Mouse (Mus musculus) C2C12 (cell line): ENCODE measurements around the gene Cdyl2.

Source experiments
- CEBPB ChIP-seq: IDR thresholded peaks from one replicate; pipeline ENCODE4 v1.6.1; 2011; ENCODE audit warnings: low read depth, mild to moderate bottlenecking, control low read depth, moderate library complexity
- CTCF ChIP-seq: IDR thresholded peaks from one replicate; pipeline ENCODE4 v1.5.1; 2011; ENCODE audit not compliant: control insufficient read depth, insufficient read depth, insufficient read length
- FOSL1 ChIP-seq: IDR thresholded peaks from one replicate; pipeline ENCODE4 v1.8.0; 2011; ENCODE audit warnings: mild to moderate bottlenecking, low read length; ENCODE audit not compliant: poor library complexity, insufficient read depth, severe bottlenecking
- MAX ChIP-seq: IDR thresholded peaks from one replicate; pipeline ENCODE4 v1.6.1; 2011; ENCODE audit warnings: mild to moderate bottlenecking, control low read depth
- MYOG ChIP-seq: IDR thresholded peaks from one replicate; pipeline ENCODE4 v1.6.1; 2011; ENCODE audit not compliant: control insufficient read depth, insufficient read length; ENCODE audit errors: extremely low read depth
- USF1 ChIP-seq: IDR thresholded peaks from one replicate; pipeline ENCODE4 v1.6.1; 2011; ENCODE audit warnings: low read depth, mild to moderate bottlenecking, control low read depth, moderate library complexity

DNA sequence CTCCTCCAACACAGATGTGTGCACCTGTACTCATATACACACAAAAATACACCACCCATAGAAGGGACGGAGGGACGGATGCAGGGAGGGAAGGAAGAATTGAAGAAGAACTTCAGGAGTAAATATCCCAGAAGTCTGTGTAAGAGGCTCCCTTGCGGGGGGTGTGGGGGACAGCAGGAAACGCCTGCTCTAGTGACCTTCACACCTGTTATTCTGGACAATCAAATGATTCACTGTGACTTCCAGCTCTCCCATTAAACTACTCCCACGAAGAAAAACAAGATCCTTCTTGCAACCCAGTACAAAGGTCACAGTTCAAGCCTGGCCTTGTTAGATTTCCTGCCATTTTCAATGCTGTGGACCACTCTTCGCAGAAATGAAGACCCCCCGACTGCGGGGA, 47.8 kb upstream of the Cdyl2 start:
- TF ChIP-seq CTCF (no peak), USF1 (no peak), FOSL1 (no peak), CEBPB (no peak), MAX (no peak), MYOG (no peak)
